Mouse (Mus musculus) erythroblast, adult 5-6 weeks (primary cell): Measurements from ENCODE around the gene Wnk2. TPM values are rescaled to one million over a fixed set of nuclear protein-coding genes. Genes with fewer than 3 reads are reported as not detected.

ENCODE experiments used
- ATAC-seq: replicated peaks from 2 replicates; pipeline ENCODE4 v1.8.0; 2016; ENCODE audit warnings: moderate number of reproducible peaks, mild to moderate bottlenecking, moderate TSS enrichment, inconsistent platforms; ENCODE audit not compliant: poor library complexity, low FRiP score, severe bottlenecking
- total RNA-seq, 2 experiments: library from RNA; stranded (forward) in 1 of 2; stranded (reverse) in 1 of 2; fragments of 150-400 nt in 1 of 2; fragments of 200-764, 138-1000 nt in 1 of 2; gene quantifications; 2 replicates each; pipeline versions ENCODE4 v1.2.3 to v1.2.4; 2015 to 2017; ENCODE audit warnings: low replicate concordance in 2 of 2

The Wnk2 gene
- total RNA-seq, 2 experiments from 2014 or later = not detected

- ATAC-seq = no peak
These were observed 132.2 kb downstream of the Wnk2 start for GRCm38 (mm10) chr13:49015366-49016306.

DNA sequence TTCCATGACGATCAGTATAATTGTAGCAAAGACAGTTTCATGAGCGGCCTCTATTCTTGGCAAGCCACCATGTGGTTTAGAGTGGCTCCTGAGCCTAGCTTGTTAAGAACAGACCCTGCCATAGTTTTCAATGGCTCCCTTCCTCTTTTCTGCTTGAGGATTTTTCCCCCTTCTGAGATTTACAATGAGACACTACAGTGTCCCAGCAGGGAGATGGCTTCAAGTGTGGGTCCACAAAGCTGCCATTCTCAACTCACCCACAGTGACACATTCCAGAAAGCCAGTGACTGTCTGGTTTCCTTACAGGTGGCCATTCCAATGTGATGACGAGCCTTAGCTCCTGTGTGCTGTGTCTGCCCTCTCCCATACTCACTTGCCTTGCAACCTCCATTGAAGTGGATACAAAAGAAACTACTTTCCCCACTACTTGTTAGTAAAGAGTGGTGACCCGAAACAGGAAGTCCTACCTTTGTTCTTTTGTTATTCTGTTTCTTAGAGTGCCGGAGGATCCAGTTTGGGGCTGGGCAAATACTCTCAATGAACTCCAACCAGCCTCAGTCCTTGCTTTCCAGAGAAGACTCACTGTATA is 134.5 kb downstream of the Wnk2 start:
- ATAC-seq = no peak

DNA sequence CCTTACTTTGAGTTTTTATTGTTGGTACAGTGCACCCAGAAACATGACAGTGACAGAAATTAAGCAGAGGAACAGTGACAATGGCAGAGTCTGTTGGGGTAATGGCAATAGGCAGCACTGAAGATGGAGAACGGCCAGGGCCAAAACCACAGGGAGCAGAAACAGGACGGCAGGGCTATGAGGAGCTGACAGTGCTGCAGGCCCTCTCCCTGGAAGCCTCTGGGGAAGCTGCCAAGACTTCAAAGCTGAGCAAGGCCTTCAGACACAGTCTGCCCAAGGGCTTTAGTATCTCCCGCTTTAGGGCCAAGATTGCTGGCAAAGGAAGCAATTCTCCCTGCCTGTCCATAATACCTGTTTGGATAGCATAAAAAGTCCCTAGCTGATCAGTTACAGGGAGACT is 146.1 kb downstream of the Wnk2 start:
- no peak for ATAC-seq

GRCm38 (mm10) chr13:48998591-48998990 is 149.2 kb downstream of the Wnk2 start:
- peak; percentile 65; the same call in 1 of the 2 replicates for ATAC-seq

DNA sequence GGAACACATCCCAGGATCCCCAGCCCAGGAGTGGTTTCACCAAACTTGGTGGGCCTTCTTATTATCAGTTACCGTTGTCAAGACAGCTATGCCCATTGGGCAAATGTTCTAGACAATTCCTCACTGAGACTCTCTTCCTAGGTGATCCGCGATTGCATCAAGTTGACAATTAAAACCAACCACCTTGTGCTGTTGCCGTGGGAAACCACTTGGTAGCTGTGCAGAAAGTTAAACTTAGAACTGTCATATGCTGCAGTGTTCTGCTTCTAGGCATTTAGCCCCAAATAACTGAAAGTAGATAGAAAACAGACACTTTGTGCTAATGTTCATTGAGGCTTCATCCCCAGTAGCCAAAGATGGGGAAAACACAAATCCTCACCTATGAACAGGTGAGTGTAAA is 151.1 kb downstream of the Wnk2 start:
- ATAC-seq = no peak

- no peak for ATAC-seq
These were observed 152.9 kb downstream of the Wnk2 start for GRCm38 (mm10) chr13:48994903-48995302.

DNA sequence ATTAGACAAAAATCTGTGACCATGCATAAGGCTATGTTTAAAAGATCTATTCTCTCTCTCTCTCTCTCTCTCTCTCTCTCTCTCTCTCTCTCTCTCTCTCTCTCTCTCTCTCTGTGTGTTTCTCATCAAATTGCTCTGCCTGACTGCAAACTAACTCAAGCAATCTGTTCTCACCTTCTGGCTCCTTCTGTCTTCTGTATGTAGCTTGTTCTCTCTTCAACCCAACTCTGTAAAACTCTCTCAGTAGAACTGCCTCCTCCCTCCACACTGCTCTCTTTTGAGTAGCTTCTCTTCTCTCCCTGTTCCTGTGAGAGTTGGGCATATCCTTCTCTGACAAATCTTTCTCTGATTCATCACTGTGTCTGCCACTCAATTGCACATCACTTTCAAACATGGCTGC is 154.9 kb downstream of the Wnk2 start:
- no peak for ATAC-seq

GRCm38 (mm10) chr13:48990138-48990537 is 157.7 kb downstream of the Wnk2 start:
- ATAC-seq = no peak

Other genes with a start within 250 kb of the Wnk2 start
- 66.7 and 81.5 TPM in 2 replicates for gene Fam120a, start 180.0 kb downstream of the Wnk2 start, total RNA-seq (2015; ENCODE audit: low replicate concordance)
- 38.6 and 47.6 TPM in 2 replicates for gene Fam120a, start 180.0 kb downstream of the Wnk2 start, total RNA-seq (2017; ENCODE audit: low replicate concordance)
- gene Ninj1, start 39.5 kb upstream of the Wnk2 start, total RNA-seq (2015; ENCODE audit: low replicate concordance) = 18.3 and 22.2 TPM in 2 replicates
- gene Ninj1, start 39.5 kb upstream of the Wnk2 start, total RNA-seq (2017; ENCODE audit: low replicate concordance) = 6.4 and 13.3 TPM in 2 replicates
- gene Card19, start 68.0 kb upstream of the Wnk2 start, total RNA-seq (2015; ENCODE audit: low replicate concordance) = 13.1 and 22.8 TPM in 2 replicates
- 8.2 and 8.9 TPM in 2 replicates for gene Card19, start 68.0 kb upstream of the Wnk2 start, total RNA-seq (2017; ENCODE audit: low replicate concordance)
- gene Susd3, start 100.7 kb upstream of the Wnk2 start, total RNA-seq (2015; ENCODE audit: low replicate concordance) = 1.5 and 2.5 TPM in 2 replicates
- 1.1 and 5.2 TPM in 2 replicates for gene Susd3, start 100.7 kb upstream of the Wnk2 start, total RNA-seq (2017; ENCODE audit: low replicate concordance)
- 3.1 and 3.3 TPM in 2 replicates for gene Fgd3, start 172.3 kb upstream of the Wnk2 start, total RNA-seq (2015; ENCODE audit: low replicate concordance)
- gene Fgd3, start 172.3 kb upstream of the Wnk2 start, total RNA-seq (2017; ENCODE audit: low replicate concordance) = 5.9 and 6.7 TPM in 2 replicates
- 4.4 and 6.3 TPM in 2 replicates for gene Bicd2, start 193.6 kb upstream of the Wnk2 start, total RNA-seq (2015; ENCODE audit: low replicate concordance)
- gene Bicd2, start 193.6 kb upstream of the Wnk2 start, total RNA-seq (2017; ENCODE audit: low replicate concordance) = 9.1 and 15.9 TPM in 2 replicates